Mouse (Mus musculus) NIH3T3 (cell line): ENCODE data around the gene Gabarapl2.
"Not testable (repeated sequence)": the region's sequence is repeated elsewhere in the genome, so short reads cannot be mapped to it uniquely, and the experiment has no call there.

Experiments used
- DNase-seq: peaks from one replicate; pipeline ENCODE4 v3.0.0-alpha.2; 2012; ENCODE audit warnings: low read depth

Gene Gabarapl2

DNA sequence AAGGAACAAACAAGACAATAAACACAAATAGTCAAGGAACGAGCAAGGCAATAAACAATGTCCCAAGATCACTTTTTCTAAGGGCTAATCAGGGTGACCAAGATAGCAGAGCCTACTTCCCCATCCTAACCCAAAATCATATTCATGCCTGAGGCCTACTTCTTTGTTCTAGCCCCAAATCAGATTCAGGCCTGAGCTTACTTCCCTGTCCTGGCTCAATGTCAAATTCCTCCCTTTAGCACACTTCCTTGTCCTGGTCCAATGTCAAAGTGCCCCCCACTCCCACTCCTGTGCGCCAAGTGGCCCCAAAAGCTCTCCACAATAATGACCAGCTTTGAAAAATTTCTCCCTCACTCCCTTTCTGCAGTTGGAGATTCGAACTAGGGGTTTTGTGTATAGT, 3.3 kb upstream of the Gabarapl2 start:
- DNase-seq: no peak

DNA sequence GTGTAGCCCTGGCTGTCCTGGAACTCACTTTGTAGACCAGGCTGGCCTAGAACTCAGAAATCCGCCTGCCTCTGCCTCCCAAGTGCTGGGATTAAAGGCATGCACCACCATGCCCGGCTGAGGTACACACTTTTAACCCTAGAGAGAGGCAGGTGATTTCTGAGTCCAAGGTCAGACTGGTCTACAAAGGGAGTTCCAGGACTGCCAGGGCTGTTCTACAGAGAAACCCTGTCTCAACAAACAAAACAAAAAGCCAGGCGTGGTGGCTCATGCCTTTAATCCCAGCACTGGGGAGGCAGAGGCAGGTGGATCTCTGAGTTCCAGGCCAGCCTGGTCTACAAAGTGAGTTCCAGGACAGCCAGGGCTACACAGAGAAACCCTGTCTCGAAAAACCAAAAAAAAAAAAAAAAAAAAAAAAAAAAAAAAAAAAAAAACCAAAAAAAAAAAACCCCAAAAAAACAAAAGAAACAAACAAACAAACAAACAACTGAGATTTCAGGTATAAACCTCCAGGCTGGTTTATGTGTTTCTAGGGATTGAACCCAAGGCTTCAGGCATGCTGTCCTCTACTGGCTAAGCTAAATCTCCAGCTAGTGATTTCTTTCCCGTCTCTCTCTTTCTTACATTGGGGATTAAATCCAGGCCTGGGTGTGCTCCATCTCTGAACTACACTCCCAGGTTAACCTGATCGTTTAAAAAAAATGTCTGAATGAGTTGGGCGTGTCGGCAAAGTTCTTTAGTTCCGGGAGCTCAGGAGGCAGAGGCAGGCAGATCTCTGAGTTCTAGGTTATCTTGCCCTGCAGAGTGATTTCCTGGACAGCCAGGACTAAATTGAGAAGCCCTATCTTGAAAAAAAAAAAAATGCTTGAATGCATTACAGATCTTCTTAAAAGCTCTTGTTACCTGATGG, 2.2 kb upstream of the Gabarapl2 start:
- DNase-seq: not testable (repeated sequence)

DNA sequence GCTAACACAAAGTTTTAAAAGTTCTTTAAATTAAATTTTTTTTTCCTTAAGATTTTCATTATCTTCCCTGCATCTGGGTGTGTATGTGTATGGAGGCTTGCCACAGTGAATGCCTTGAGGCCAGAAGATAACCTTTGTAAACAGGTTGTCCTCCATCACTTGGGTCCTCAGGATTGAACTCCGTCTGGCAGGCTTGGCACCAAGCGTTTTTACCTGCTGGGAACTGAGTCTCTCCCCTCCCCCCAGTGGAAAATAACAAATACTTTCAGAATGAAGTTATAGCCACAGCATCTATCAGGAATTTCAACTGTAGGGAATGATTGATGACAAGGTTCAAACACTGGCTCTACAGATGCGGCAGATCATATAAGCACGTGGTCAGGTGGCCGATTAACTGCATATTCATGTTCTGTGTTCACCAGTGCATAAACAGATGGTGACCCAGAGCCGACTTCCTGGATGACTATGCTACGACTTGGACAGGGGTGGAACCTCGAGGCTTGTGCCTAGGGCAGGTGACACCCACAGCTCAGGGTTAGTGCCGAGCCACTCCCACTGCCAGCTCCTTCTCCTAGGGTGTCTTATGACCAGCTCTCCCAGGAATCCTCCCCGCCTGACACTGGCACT, 874 bp upstream of the Gabarapl2 start:
- peak; percentile 65 for DNase-seq

DNA sequence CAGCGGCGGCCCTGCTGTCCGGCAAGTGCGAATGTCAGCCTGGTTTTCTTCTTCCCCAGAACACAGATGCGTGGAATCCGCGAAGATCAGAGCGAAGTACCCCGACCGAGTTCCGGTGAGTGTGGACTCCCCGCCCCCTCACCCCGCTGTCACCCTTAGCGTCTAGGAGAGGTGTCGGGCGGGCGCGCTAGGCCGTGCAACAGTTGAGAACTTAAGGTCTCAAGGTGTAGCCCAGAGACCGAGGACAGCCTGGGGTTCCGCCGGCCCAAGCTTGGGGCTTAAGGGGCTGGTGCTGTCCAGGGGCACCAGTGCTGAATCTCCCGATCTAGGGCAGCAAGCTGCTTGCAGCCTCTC, 575 bp downstream of the Gabarapl2 start:
- peak; percentile 78 for DNase-seq

DNA sequence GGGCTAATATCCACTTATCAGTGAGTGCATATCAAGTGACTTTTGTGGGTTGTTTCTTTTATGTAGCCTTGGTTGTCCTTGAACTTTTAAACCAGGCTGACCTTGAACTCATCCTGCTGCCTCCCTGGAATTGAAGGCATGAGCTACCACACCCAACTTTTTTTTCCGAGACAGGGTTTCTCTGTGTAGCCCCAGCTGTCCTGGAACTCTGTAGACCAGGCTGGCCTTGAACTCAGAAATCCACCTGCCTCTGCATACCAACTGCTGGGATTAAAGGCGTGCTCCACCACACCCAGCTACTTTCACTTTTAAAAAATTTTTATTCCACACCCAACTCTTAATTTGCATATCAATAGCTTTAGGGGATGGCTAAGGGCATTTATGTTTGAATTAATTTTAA, 3.0 kb downstream of the Gabarapl2 start:
- DNase-seq: no peak

DNA sequence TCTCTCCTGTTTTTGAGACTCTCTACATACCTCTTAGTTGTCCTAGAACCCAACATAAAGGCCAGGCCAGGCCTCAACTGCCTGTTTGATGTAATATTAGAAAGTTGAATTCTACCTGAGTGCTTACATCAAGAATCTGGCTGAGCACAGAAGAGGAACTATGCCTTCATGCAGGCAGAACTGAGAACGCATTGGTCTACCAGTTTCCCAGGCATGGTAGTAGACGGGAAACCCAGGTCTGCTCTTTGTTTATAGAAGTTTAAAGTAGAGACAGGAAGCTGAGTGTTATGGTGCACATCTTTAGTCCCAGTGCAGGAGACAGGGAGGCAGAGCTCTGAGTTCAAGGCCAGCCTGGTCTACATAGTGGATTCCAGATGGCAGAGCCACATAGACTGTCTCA, 6.6 kb downstream of the Gabarapl2 start:
- no peak for DNase-seq

DNA sequence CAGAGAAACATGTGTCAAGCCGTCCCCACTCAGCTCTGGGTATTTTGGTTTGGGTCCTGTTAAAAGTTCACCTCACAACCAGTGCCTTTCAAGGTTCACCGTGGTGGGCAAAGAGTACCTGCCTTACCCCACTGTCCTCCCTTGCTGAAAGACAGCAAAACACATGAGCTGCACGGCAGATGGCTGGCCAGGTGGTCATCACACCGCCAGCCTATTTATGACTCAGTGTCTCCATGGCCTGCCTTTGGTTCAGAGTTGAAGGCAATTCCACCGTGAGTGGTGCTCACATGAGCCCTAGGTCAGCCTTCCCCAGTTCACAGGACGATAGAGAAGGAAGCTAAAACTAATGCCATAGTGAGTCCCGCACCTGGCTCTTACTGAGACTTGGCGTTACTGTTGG, 7.5 kb downstream of the Gabarapl2 start:
- DNase-seq: no peak

DNA sequence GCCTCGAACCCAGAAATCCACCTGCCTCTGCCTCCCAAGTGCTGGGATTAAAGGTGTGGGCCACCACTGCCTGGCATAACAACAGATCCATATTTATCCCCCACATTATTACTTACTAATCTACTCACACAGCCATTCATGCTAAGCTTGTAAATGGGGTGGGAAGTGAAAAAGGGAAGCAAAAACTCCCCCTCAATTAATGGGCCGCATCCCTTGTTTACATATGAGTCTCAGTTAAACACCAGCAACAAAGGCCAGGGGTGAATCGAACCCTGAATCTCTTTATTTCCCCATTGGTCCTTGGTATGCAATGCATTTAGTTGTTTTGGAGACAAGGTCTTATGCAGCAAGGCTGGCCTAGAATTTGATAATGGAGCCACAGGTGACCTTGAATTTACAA, 10.3 kb downstream of the Gabarapl2 start:
- no peak for DNase-seq

DNA sequence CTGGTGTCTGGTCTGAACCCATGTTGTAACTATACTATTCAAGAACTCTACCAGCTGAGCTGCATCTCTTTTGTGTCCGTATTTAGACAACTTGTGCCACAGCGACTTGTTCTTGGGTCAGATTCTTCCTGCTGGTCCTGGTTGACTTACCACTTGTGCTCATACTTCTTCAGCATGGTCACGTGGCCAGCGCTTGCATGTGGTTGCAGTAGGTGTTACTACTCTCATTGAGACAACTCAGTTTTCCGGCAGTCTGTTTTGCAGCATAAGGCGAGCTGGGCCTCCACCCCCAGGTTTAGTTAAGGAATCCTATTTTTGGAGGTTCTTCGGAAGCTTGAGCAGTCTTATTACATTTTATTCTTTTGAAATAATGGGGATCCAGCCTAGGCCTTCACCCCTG, 10.8 kb downstream of the Gabarapl2 start:
- no peak for DNase-seq

DNA sequence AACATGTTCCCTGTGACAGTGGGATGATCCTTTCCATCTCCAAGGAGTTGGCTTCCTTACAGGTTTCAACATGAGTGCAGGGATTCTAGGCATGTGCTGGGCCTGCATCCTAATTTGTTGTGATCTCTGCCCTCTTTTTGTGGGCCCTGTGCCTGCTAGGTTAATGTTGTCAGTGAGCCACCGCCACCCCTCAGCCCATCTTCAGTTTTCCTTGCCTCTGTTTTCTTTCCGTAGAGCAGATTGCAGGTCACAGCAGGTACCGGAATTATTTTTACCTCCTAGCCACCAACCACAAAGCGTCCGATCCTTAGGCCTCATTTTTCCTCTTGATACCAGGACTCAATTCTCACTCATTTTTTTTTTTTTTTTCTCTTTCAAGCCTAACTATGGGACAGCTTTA, 11.4 kb downstream of the Gabarapl2 start:
- no peak for DNase-seq

DNA sequence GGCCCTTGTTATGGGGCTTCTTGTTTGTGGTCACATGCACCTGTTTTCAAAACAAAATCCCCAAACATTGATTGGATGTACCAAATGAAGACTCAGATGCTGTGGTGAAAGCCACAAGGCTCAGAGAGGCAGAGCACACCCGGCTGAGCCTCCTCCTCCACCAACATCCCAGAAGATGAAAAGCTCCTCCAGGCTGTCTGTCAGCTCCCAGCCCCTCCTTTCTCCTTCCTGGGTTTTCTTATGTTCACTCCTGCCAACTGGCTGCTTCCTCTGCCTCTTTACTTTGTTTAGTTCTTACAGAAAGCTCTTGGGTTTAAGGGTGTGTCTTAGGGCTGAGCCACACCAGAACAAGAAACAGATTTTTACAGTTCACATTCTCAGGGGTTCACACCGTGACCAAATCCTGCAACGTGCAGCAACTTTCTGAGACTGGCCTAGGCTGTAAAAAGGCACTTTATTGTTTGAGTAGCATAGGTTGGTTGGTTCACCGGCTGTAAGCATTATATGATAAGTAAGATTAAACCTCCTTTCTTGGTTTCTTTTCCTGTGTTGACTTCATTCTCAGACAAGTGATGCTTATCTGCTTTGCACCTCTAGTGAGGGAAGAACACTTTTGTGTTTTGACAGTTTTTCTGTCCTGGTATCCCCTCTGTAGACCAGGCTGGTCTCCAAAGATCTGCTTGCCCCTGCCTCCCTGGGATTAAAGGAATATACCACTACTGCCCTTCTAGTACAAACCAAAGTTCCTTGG, 14.5 kb downstream of the Gabarapl2 start:
- DNase-seq: no peak

DNA sequence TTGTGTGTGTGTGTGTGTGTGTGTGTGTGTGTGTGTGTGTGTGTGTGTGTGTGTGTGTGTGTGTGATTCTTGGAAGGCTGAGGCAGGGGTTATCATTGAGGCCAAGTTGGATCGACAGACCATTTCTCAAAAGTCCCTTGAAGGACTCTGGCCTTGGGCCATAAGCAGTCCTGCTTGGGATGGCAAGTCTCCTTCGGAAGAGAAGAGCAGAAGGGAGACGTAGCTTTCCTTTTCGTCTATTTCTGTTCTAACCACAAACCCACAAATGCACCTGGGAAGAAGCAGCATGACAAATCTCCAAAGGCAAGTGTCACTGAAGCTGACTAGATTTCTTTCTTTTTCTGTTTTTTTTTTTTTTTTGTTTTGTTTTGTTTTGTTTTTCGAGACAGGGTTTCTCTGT, 15.4 kb downstream of the Gabarapl2 start:
- no peak for DNase-seq

DNA sequence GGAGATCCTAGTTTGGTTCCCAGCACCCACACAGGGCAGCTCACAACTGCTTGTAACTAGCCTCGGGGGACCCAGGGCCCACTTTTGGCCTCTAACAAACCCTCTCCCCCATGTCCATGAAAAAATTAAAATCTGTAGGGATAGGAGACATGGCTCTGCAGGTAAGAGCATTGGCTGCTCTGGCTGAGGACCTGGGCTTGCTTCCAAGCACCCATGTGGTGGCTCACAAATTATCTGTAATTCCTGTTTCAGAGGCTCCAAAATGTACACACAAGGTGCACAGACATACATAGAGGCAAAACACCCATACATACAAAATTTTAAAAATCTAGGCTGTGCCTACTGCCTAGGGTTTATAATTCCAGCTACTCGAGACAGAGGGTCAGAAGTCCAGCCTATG, 16.7 kb downstream of the Gabarapl2 start:
- no peak for DNase-seq

DNA sequence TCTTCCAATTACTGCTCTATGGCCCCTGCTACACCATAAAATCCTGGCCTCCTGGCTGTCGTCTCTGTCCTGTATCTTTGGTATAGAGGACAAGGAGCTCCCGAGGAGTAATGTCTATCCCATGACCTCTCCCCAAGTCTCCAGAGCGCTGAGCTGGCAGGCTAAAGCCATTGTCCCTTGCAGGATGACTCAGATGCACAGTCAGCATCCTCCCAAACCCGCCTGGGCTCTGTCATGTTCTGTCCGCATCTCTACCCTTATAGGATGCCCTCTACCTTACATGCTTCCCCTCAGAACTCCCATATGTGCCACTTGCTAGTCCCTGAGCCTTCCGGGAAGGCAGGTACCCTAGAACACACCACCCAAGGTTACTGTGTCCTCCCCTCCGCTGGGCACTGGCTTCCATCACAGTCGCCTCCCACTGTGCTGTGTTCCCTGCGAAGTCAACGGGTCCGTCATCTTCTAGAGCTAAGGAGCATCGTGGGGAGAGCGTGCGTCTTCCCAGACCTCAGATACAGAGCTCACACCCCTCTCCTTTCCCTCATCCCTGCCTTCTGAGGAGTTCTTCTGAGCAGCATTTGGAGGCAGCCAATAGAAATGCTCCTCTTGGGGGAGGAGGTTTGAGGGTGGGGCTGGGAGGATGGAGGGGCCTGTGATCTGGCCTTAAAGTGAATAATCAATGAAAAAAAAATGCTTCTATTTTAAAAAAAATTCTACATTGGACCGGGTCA, 20.3 kb downstream of the Gabarapl2 start:
- no peak for DNase-seq

DNA sequence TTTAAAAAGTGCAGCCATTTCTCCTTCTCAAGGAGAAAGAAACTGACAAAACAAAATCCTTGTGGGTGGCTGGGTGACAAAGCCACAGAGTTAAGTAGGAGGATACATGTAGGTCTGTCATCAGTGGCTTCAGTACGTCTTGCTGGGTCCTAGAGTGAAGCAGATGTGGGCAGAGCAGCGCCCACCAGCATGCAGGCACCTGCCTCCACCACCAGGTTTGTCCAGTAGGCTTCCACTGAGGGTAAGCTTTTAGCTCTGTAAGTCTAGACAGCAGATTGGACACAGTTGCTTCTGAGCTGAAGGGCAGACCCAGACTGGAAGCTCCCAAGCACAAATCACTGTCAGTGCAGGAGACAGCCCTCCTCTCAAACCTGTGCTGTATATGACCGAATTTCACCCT, 20.8 kb downstream of the Gabarapl2 start:
- no peak for DNase-seq

DNA sequence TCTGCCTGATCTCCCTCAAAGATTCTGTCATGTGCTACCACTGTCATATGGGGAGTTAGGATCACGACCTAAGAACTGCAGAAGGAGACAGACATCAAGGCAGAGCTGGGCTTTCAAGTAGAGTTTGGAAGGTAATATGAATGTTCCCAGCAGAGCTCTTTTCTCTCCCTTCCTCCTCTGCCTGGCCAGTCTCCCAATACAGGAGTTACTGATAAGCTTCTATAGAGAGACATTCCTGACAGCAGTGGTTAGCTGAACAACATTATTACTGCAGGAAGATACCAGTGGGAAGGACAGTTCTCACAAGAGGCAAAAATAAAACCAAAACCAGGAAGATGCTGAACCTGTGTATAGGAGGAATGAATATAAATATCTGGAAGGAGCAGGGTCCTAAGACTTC, 22.1 kb downstream of the Gabarapl2 start:
- DNase-seq: no peak

DNA sequence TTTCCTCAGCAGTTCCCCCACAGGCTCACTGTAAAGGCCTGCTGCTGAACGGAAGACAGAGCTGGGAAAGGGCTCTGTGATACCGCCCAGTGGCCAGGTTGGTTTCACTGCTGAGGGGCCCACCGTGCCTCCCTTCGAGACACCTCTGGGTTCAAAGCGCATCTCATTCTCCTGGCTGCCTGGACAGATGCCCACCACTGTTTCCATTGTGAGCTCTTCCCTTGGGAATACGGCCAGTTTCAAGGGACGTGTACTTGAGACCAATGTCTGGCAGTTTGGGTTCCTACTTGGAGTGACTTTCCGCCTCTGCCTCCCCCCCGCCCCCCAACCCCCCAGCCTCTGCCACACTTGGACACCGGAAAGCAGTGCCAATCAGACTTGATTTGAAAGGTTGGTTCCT, 22.6 kb downstream of the Gabarapl2 start:
- no peak for DNase-seq

DNA sequence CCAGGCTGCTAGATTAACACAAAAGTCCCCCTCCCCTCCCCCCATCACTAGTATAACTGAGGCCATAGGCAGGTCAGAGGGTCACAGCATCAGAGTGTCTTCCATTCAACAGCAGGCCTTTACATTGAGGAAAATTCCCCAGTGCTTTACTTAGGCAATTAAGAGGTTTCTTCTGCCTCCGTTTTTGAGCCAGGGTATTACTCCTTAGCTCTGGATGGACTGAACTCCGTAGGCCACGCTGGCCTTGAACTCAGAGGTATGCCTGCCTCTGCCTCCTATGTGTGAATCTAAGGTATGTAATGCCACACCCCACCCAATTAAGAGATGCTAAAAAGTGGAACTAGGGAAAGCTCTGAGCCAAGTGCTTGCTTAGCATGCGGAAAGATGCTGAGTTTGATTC, 23.0 kb downstream of the Gabarapl2 start:
- DNase-seq: no peak

DNA sequence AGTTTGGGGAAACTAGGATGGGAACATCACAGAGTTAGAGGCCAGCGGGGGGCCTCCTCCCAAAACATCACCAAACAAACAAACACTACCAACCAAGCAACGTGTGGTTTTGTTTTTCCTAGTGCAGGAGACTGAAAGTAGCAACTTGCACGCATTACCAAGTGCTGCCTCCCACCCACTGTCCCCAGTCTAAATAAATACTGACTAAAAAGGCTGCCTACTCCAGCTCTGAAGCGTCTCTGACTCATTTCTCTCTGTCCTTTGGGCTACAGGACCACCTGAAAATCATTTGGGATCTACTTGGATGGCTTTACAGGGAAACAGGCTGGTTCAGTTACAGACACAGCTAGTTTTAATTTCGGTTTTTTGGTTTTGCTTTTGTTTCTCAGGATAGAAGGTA, 23.8 kb downstream of the Gabarapl2 start:
- peak; percentile 49 for DNase-seq

DNA sequence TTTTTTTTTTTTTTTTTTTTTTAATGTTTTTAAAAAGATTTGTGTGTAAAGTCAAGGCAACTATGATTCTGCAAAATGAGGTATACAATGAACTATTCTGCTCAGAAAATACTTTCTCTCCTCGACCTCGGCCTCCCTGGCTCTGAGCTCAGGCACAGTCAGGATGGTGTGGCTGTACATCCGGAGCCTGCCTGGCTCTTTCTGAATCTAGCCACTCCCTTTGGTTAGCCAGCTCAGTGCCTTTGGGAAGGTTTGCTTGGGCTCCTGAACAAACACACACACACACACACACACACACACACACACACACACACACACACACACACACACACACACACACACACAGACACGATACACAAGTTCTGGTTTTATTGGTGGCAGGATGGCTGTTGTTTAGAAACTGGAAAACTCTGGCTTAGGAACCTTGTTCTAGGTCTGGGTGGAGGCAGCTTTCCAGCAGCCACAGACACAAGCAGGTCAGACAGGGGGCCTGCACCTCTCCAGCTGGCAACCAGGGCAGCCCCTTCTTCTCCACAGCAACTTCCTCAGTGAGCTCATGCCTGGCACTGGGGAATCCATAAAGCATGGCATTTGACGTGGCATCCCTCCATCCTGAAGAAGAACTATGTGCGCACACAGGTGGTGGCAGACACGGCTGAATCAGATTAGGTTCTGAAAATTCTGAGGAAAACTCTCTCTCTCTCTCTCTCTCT, 24.5 kb downstream of the Gabarapl2 start:
- DNase-seq: peak; percentile 75

DNA sequence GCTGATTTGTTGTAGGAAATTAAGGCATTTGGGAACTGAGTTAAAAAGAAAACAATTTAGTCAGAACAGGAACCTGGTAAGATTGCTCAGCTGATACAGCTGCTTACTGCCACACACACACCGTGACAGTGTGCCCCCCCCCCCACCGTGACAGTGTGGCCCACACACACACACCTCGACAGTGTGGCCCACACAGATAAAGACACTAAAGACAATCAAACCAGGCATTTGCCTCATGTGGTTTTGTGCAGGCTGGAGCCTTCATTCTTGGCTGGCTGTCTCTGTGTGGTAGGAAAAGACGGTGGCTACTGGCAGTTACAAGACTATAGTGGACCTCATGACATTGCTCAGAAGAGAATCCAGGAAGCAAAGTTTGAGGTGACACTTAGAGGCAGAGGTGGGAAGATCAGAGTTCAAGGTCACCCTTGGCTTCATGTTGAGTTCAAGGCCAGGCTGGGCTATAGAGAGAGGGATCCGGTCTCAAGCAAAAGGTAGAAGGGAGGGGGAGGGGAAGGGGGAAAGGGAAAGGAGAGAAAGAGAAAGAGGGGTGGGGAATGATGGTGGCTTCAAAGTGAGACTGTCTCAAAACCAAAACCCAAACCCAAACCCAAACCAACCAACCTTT, 26.9 kb downstream of the Gabarapl2 start:
- DNase-seq: no peak
